Mouse (Mus musculus): ENCODE measurements at regions not wholly inside any gene's neighbourhood (a gene's known extent, or its start where the extent isn't known, plus 50 kb on each side); places are given as distances from the start of the nearest gene placed in this dataset.

DNA sequence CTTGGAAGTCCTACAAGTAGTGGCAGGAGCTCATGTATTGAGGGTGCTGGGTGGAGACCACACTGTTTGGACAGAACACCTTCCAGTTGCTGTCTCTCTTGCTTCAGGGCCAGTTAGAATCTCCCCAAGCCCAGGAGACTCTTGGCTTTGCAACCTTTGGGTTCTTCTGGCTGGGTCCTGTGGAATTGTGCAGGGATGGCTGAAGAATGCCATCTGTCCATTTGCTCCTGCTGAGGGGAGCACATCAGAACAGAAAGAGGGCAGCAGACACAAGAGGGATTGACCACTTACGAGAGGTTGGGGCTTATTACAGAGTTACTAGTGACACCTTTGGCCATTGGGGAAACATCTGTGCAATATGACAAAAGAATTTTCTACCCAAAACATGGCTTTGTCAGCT lies 145.1 kb downstream of the Rps24 start:
- no peak for DNase-seq (ENCODE audit: low spot score in 2 of 2)

DNA sequence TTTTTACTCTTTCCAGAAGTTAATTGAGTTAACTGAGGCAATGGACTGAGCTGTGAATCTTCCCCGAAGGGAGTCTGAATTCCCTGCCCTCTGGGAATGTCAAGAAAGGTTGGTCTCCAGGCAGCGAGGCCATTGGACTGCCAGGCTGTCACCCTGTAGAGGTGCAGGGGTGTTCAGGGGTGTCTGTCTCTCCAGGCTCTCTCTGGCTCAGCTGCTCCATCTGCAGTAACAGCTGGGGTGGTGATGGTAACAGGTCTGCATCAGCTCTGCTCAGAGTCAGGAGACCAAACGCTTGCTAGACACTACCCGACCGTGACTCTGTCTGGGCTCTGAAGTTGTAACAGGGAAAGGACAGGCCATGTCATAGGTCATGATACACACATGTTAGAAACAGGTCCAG lies 154.9 kb downstream of the Rps24 start:
- no peak for DNase-seq (ENCODE audit: low spot score in 2 of 2)

DNA sequence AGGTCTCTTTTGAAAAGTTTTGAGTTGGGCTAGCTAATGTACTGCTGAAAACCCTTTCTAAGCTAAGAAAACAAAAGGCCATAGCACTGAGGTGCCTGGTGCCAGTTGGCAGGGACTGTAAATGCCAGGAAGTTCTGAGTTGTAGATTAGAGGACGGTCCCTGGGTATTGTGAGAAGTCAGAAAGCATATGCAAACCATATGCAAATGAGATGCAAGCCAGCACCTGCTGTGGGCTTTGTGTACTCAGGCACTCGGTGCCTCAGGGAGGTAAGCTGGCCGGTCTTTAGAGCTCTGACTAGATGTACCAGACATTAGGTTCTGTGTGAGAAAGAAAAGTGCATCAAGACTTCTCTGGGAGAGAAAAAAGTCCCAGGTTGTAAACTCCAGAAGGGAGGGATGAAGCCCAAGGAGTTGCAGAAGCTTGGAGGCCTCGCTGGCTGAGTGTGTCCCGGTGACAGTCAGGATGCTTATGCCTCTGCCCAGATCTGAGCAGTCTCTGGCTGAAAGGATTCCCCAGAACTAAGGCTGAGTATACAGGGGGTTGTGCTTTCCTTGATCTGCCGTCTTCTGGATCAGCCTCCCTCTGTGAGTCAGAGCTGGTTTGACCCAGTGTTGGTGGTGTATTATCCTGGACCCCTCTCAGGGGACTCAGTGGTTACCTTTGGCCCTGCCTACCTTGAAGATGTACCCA lies 157.3 kb downstream of the Rps24 start:
- DNase-seq (ENCODE audit: low spot score in 2 of 2) = no peak

DNA sequence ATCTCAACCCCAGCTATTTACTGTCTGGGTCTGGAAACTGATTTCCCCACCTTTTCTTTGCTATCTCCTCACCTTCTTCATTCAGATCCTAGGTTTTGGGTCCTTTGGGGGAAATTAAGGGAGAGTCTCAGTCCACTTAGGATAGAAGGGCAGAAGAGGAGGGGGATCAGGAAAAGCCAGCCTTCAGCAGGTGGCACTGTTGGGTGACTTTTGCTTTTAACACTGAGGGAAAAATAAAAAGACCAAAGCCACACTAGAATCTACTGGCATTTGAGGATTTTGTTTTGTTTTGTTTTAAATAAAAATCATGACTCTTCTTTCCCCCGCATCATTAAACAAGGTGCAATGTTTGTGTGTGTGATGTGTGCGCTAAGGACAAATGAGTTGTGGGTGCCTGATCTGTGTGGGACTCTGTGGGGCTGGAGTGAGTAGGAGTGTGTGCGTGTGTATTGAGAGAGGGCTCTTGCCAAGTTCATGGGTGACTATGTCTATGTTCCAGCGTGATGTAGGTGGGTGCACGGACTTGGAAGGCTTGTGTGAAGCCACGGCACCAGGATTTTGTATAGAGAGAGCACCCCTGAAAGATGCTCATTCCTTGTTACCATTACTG lies 159.4 kb downstream of the Rps24 start:
- DNase-seq (ENCODE audit: low spot score in 2 of 2) = peak in 1 of 2 experiments; percentile 45

DNA sequence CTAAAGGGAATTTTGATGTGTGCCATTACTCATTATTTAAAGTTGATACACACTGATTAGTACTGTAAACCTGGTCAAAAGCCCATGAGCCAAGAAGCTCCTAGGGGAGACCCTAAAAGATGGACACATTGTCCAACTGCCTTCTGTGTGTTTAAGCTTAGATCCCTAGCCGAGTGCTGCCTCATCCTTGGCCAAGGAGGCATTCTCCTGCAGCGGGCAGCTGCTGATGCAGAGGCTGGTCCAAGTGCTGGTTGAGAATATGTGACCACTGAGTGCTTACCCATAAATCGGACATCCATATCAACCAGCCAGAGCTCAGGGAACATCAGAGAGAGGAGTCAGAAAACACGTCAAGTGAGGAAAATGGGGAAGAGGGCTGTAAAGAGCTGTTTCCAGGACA lies 160.8 kb downstream of the Rps24 start:
- no peak for DNase-seq (ENCODE audit: low spot score in 2 of 2)

DNA sequence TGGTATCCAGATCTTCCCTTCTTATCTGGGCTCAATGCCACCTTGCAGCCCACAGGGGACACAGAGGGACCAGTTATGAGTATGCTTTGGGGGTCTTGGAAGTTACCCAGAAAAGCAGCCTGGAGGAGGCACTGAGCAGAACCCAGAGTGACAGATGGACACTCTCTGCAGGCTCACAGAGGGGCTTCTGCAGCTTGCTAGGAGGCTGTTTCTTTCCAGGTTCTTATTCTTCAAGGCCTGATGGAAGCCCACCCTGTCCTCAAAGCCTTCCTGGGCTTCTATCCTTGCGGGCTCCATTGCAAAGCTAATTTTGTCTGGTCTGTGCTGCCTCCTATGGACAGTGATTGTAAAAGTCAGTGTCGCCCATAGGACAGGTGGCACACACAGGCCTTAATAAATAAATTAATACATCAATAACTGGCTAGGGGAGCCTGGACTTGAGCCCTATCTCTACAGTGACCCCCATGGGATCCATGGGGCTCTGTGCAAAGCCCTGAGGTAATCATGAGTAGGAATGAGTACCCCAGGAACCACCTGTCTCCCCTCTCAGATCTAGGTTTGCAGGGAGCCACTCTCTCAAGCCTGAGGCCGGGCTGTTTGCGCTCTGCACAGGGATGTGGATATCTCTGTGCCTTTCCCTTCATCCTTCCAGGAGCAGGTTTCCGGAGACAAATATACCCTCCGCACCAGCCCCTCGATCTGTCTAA lies 163.4 kb downstream of the Rps24 start:
- DNase-seq (ENCODE audit: low spot score in 2 of 2) = no peak

DNA sequence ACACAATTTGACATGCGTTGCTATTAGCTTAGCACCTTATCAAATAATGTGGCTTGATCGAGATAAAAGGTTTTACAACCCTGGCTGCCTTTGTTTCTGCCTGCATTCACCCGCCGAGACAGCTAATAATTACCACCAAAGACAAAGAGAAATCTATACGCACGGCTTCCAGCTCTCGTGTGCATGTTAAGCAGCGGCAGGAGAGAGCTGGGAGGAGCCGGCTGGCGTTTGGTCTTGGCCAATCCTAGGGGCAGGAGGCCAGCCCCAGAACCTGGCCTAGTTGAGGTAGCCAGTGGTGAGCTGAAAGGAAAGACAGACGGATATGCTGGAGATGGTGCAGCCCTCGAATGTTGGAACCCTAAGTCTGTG lies 164.0 kb downstream of the Rps24 start:
- DNase-seq (ENCODE audit: low spot score in 2 of 2) = no peak

DNA sequence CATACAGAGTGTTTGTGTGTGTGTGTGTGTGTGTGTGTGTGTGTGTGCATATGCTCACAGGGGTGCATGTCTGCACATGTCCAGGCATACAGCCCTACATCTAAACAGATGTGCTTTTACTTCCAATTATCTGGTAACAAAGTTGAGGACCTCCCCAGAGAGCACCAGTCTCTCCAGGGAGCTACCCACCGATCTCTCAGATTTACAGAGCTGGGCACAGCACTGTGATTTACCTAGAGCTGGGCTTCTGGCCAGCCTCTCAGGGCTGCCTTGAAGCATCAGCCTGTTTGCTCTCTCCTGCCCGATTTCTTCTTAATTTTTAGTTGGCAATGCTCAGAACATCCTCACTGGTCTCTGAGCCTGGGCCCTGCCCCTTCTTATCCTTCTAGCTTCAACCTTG lies 165.7 kb downstream of the Rps24 start:
- no peak for DNase-seq (ENCODE audit: low spot score in 2 of 2)

DNA sequence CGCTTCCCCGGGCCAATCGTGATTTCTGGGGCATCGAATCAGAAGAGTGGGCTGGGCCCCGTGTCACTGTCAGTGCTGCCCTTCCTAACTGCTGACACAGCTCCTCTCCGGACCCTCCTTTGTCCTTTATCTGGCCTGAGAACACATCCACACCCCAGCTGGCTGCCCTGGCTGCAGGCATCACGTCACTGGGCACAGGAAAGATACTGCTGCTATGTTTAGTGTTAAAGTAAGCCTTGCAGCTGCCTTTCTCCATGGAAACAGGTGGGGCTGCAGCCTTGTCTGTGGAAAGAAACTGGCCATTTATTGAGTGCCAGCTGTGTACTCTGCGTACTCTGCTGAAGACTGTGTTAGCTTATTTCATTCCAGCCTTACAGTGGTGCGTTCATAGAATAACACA lies 168.7 kb downstream of the Rps24 start:
- no peak for DNase-seq (ENCODE audit: low spot score in 2 of 2)

DNA sequence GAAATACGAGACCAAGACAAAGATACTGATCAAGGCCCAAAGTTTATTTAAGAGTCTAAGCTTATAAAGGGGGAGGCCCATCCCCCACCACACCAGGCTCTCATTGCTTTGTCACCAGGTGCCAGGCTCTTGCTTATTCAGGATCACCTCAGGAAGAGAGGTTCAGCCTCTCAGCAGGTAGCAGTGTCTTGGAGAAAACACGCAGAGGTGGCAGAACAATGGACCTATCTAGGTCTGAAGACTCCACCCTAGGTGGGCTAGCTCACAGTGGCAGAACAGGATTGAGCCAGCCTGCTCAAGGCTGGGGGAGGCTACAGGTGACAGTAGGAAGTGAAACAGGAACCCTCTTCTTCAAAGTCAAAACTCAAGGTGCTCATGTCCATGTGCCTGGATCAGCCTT lies 174.9 kb downstream of the Rps24 start:
- DNase-seq (ENCODE audit: low spot score in 2 of 2) = no peak

DNA sequence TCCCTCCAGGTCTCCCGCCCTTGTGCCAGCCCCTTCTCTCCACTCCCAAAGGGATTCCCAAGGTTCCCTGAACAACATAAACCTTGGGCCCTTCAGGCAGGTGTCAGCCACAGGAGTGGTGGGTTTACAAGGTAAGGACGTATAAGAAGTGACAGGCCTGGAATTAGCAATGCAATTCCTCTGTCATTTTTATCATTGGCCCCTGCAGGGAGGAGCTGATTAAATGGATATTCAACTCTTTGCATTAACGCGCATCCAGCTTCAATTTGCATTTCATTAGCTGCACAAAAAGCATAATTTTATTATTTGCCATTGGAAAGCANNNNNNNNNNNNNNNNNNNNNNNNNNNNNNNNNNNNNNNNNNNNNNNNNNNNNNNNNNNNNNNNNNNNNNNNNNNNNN lies 178.3 kb downstream of the Rps24 start:
- no peak for DNase-seq (ENCODE audit: low spot score in 2 of 2)
